Mouse (Mus musculus) liver, adult (tissue): ENCODE data around the gene Tgfbi.

Experiments
- GATA4 ChIP-seq: IDR thresholded peaks from 2 replicates; pipeline ENCODE4 v1.6.1; 2014; ENCODE audit warnings: mild to moderate bottlenecking, low read length; ENCODE audit not compliant: insufficient replicate concordance

Tgfbi gene

DNA sequence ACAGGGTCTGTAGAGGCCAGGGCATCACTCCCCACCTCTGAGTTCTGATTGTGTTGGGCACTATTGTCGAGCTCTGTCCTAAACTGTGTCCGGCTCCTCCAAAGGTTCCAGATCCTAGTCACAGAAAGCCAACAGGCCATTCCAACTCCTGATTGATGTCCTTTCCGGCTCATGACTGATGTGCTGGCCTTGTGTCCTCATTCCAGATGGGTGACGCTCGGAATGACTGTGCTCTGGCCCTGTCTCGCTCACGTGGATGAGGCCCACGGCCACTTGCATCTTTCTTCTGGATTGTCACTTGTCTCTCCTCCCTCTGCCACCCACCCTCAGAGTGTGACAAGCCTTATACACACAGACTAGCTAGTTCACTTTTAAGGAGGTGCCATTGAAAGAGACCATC, 18.1 kb upstream of the Tgfbi start:
- no peak for TF ChIP-seq GATA4

GRCm38 (mm10) chr13:56591939-56592338, 17.4 kb upstream of the Tgfbi start:
- TF ChIP-seq GATA4: no peak

- no peak for TF ChIP-seq GATA4
These were observed 16.1 kb upstream of the Tgfbi start for GRCm38 (mm10) chr13:56593196-56593595.

GRCm38 (mm10) chr13:56593961-56594391, 15.3 kb upstream of the Tgfbi start:
- no peak for TF ChIP-seq GATA4

DNA sequence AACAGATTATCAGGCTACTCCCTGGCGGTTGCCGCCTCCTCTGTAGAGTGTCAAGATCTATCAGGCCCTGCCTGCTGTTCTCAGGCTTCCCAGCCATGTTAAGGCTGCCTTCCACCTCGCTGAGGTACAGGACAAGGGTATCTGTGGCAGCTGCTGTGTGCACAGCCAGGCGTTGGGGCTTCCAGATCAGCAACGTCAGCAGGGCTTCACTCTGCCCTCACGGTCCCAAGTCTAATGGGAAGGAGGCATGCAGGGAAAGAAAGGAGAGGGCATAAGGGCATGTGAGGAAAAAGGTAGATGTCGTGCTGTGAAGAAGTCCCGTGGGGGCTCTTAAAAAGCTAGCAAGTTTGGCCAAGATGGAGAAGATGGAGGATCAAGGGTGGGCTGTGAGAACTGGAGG, 14.1 kb upstream of the Tgfbi start:
- no peak for TF ChIP-seq GATA4

GRCm38 (mm10) chr13:56597296-56597695, 12.0 kb upstream of the Tgfbi start:
- no peak for TF ChIP-seq GATA4

DNA sequence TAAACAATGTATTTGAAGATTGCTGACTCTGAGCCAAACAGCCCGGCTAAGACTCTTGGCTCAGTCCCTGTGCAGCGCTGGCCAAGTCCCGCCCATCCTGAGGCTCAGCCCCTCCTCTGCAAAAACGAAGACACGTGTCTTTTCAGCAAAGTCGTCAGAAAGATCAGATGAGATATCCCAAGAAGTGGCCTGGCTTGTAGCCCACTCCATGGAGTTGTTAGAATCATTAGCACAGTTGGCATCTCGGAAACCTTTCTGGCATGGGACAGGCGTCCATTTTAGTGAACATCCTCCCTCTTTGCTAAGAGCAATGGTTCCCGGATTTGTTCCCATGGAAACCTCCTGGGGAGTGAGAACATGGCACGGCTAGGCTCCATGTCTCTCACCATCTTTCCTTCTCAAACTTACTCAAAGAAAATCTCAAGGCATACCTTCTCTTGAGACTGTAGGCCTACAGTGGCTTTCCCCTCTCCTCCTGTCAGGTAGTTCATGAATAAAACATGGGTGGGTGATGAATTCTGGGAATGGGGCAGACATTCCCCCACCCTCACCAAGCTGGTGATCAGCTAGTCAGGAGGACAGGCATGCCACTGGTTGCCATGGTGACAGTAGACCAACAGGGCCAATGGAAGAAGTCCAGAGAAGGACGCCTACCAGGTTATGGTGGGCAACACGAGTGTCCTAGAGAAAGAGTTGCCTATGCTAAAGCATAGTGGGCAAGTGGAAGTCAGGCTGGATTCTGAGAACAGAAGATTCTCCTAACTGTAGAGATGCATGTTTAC, 11.3 kb upstream of the Tgfbi start:
- no peak for TF ChIP-seq GATA4

GRCm38 (mm10) chr13:56599511-56599910, 9.8 kb upstream of the Tgfbi start:
- TF ChIP-seq GATA4: no peak

GRCm38 (mm10) chr13:56600216-56600890, 9.0 kb upstream of the Tgfbi start:
- no peak for TF ChIP-seq GATA4

DNA sequence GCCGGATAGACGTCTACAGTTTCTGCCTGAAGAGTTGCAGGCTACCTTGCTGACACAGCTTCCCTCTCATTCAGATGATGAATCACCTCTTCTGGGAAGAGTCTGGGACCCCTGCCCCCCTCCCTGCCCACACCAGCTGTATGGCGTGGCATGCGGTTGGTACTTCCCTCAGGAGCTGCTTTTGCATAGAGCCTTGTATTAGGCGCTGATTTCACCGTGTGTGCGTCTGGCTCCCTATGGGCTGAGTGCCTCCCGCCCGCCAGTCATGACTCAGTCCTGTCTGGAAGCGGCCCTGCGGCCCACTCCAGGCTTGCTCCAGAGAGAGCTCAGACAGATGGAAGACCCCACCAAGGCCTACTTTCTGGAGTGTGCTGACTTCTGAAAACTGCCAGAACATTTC, 8.1 kb upstream of the Tgfbi start:
- no peak for TF ChIP-seq GATA4

- no peak for TF ChIP-seq GATA4
These were observed 3.8 kb upstream of the Tgfbi start for GRCm38 (mm10) chr13:56605503-56605902.

- no peak for TF ChIP-seq GATA4
These were observed 2.6 kb upstream of the Tgfbi start for GRCm38 (mm10) chr13:56606724-56607123.

- TF ChIP-seq GATA4: no peak
These were observed 2.1 kb upstream of the Tgfbi start for GRCm38 (mm10) chr13:56607225-56607624.

- TF ChIP-seq GATA4: no peak
These were observed 1.5 kb upstream of the Tgfbi start for GRCm38 (mm10) chr13:56607846-56608245.

DNA sequence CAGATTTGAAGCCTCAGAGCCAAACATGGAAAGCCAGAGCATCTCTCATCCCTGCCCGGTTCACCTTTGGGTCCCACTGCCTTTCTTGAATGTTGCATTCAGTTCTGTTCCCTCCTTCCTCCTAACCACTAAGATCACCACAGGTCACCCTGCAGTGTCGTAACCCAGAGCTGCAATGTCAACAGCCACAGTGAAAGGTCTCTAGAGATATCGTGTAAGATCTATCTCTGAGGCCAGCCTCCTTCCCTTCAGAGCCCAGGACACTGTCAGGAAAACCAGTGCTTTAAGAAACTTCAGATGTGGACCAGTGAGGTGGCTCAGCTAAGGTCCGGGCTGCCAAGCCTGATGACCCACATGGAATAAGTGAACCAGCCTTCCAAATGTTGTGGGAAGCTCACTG, 1.8 kb downstream of the Tgfbi start:
- no peak for TF ChIP-seq GATA4

DNA sequence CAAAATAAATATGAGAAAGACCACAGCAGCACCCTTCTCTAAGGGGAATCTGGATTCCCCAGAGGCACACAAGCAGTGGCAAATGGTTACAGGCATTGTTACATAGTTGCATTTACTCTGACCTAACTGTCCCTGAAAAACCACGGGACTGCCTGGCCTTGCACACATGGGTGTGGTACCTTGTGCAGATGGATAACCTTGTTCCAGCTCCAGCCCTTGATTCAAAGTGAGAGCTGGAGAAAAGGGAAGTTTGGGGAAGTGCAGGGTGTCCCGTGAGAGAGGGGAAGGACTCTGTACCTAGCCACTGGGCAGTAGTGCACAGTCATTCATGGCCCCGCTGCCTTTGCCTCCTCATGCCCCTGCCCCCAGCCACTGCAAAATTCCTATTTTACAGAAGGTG, 2.4 kb downstream of the Tgfbi start:
- no peak for TF ChIP-seq GATA4

DNA sequence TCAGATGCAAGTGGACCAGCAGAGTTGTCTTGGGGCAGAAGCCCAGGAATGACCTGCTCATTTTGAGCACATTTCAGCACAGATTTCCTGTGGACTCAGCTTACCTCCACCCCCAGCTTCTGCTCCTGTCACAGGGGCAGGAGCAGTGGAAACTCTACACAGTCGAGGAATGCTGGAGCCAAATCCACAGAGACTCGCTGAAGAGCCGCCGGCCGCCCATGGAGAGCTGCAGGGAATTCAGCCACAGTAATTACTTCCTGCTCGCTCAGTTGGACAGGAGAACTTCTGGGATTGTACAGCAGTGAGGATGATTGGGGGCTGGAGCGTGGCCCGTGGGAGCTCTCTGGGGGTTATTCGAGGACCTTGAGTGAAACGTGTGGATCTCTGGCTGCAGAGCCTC, 3.0 kb downstream of the Tgfbi start:
- TF ChIP-seq GATA4: no peak

DNA sequence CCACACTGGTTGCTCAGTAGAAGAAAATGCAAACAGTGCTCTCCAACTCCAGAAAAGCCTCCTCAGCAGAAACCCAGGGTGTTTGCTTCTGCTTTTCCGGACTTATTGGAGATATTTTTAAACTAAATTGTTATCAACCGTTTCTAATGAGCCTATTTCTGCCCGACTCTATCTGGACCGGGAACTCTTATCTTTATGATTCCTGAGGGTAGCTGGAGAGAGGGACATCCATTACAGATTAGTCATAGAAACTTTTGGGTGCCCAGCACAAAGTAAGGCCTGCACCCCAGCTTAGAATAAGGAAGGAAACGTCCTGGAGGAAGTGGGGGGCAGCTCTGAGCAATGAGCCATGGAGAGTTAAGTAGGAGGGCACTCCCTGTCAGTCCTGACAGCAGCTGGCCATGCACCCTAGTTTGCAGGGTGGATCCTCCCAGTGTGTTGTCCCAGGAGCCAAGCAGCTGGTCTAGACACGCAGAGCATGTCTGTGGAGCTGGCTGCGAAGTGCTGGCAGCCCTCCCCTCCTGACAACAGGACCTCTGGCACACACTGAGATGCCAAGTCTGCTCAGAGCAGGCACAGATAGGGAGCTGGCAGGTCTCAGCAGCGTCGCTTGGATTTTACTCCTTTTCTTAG, 4.2 kb downstream of the Tgfbi start:
- peak; percentile 91 for TF ChIP-seq GATA4
